Mouse (Mus musculus) bone marrow, adult 2 months (tissue): ENCODE results near the gene Kbtbd2. TPM values are rescaled to one million over a fixed set of nuclear protein-coding genes. Genes with fewer than 3 reads are reported as not detected.

Experiments
- H3K27ac ChIP-seq: fragments of 200-500 bp; 2 replicates; pipeline ENCODE4 v1.5.1; 2012; ENCODE audit warnings: low read depth, mild to moderate bottlenecking, control low read depth, inconsistent platforms, low read length; ENCODE audit not compliant: control insufficient read depth, poor library complexity, insufficient read depth
- H3K4me1 ChIP-seq: fragments of 200-500 bp; 2 replicates; pipeline ENCODE4 v1.6.1; 2011; ENCODE audit warnings: low read length; ENCODE audit not compliant: control insufficient read depth, insufficient read depth
- H3K4me3 ChIP-seq: fragments of 200-500 bp; replicated peaks from 2 replicates; pipeline ENCODE3; 2011; ENCODE audit warnings: mild to moderate bottlenecking, low read depth, low read length, control low read depth; ENCODE audit not compliant: control insufficient read depth
- CTCF ChIP-seq: fragments of 200-500 bp; IDR thresholded peaks from 2 replicates; pipeline ENCODE4 v1.5.1; 2011; ENCODE audit warnings: low read length, control low read depth; ENCODE audit not compliant: control insufficient read depth, insufficient read depth
- POLR2A ChIP-seq: fragments of 200-500 bp; IDR thresholded peaks from 2 replicates; pipeline ENCODE4 v1.6.1; 2011; ENCODE audit warnings: low read depth, mild to moderate bottlenecking, control low read depth, low read length, borderline replicate concordance; ENCODE audit not compliant: control insufficient read depth
- WGBS: fragments of 180-500 bp; shearing (Covaris S2); methylation state at CpG from one replicate; pipeline ENCODE4 v1.1.7; 2018; 5-methylcytosine and 5-hydroxymethylcytosine counted together
- polyA plus RNA-seq: library from polyadenylated mRNA; stranded (reverse); fragments of >200 nt; gene quantifications from 2 replicates; pipeline ENCODE4 v1.2.4, GENCODE M21; 2011; ENCODE audit warnings: low replicate concordance; ENCODE audit not compliant: missing spikeins, insufficient read depth, insufficient read length

Kbtbd2 gene
- polyA plus RNA-seq, 1 experiment: 15.3 TPM

DNA sequence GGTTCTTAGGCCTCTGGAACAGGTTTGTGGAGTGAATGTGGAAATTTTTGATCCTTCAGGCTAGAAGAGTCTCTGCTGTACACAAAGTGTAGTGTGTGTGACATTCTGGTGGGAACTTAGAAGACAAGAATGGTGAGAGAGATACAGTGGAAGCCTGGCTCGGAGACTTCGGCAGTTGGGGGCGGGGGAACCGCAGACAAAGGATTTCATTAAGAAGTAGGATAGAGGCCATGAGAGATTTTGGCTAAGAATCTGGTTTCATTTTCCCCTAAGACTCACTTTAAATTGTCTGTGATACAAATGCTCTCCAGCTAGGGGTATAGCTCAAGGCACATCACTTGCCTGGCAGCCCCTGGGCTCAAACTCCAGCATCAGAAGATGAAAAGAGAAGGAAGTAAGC lies 7.4 kb upstream of the Kbtbd2 start:
- WGBS: 94% methylated on average over 4 of the region's 4 CpGs
- TF ChIP-seq POLR2A: no peak
- no peak for TF ChIP-seq CTCF
- no peaks in the 10 kb centered on the region for H3K4me1 ChIP-seq
- no peak overlapping the region for H3K27ac ChIP-seq
- no peak overlapping the region for H3K4me3 ChIP-seq

GRCm38 (mm10) chr6:56798152-56798465 lies 496 bp upstream of the Kbtbd2 start:
- no peaks in the 10 kb centered on the region; the same call in 1 of the 2 replicates for H3K4me1 ChIP-seq
- WGBS: under 1% methylated on average over 8 of the region's 8 CpGs
- TF ChIP-seq POLR2A (no peak), CTCF (no peak)

DNA sequence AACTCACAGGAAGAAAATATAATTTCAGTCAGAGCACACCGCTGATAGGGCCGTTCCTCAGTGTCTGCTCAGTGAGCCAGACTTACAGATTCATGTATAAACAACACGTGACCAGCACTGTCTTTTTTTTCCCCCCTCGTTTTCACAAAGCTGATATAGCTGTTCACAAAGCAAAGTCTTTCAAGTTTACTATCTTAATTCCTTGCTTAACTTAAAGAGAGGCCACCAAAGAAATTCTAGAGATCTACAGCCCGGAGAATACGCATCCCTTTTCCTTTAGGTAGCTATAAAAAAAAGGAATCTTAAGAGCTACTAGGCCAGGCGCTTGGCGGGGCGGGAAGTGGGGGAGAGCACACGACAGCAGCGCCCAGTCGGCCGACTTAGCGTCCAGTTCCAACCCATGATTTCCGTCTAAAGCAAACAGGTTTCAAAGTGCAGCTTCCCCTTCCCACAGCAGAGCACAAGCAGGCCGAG lies 908 bp downstream of the Kbtbd2 start:
- peak overlapping the region; percentile 94 for H3K4me3 ChIP-seq
- WGBS: under 1% methylated on average over 16 of the region's 16 CpGs
- TF ChIP-seq CTCF: no peak
- peak; percentile 27; the same call in 1 of the 2 replicates for TF ChIP-seq POLR2A
- H3K27ac ChIP-seq: peak overlapping the region; percentile 100
- H3K4me1 ChIP-seq: no peaks in the 10 kb centered on the region; the same call in 1 of the 2 replicates

More at GRCm38 (mm10) chr6:56798152-56798465, 496 bp upstream of the Kbtbd2 start:
- Histone ChIP-seq H3K27ac (peak overlapping the region; percentile 100), H3K4me3 (peak overlapping the region; percentile 94)

- Histone ChIP-seq H3K4me1 (no peaks in the 10 kb centered on the region; the same call in 1 of the 2 replicates), H3K27ac (no peak overlapping the region), H3K4me3 (peak overlapping the region; percentile 94)
- no peak for TF ChIP-seq POLR2A
- TF ChIP-seq CTCF: no peak
- WGBS: under 1% methylated on average over 8 of the region's 8 CpGs
These were observed 1.4 kb downstream of the Kbtbd2 start for GRCm38 (mm10) chr6:56796232-56796631.

GRCm38 (mm10) chr6:56794834-56795233 lies 2.8 kb downstream of the Kbtbd2 start:
- Histone ChIP-seq H3K27ac (no peak overlapping the region), H3K4me3 (no peak overlapping the region), H3K4me1 (no peaks in the 10 kb centered on the region; the same call in 1 of the 2 replicates)
- TF ChIP-seq CTCF (no peak), POLR2A (no peak)
- 80% methylated on average over 5 of the region's 5 CpGs for WGBS

DNA sequence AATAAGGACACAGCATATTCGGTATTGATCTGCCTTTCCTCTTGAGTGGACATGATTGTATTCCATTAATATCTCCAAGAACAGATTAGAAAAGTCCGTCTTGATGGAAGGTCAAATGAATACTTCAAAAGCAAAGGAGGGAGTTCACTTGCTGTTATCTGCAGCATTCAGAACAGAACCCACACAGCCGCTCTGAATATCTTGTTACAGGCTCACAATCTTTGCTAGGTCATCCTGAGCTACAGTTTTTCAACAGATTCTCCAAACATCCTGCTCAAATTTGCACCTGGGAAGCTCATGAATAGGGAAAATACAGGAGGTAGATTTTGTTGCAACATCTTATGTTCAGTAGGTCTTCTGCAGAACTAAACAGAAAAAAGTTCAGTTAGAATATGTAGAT lies 8.3 kb downstream of the Kbtbd2 start:
- Histone ChIP-seq H3K4me3 (no peak overlapping the region), H3K4me1 (no peaks in the 10 kb centered on the region; the same call in 1 of the 2 replicates), H3K27ac (no peak overlapping the region)
- no peak for TF ChIP-seq CTCF
- TF ChIP-seq POLR2A: no peak
- WGBS: 58% methylated on average over 3 of the region's 3 CpGs

DNA sequence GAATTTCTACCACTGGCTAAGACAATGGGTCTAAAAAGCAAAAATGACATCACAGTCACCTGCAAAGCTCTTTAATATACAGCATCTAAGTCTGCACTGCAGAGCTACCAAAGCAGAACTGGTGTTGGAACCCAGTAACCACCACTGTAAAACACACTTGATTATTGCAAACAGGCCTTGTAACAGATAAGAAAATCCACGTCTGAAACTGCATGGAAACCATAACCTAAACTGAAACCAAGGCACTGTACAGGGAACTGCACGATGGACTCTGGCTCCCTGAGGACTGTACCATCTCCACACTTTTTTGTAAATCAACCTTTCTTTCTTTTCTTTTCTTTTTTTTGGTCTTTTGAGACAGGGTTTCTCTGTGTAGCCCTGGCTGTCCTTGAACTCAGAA lies 9.9 kb downstream of the Kbtbd2 start:
- H3K27ac ChIP-seq: no peak overlapping the region
- no peak overlapping the region for H3K4me3 ChIP-seq
- TF ChIP-seq POLR2A: no peak
- TF ChIP-seq CTCF: no peak
- 51% methylated on average over 2 of the region's 2 CpGs for WGBS
- no peaks in the 10 kb centered on the region; the same call in 1 of the 2 replicates for H3K4me1 ChIP-seq

GRCm38 (mm10) chr6:56785068-56785467 lies 12.5 kb downstream of the Kbtbd2 start:
- Histone ChIP-seq H3K27ac (no peak overlapping the region), H3K4me1 (no peaks in the 10 kb centered on the region; the same call in 1 of the 2 replicates), H3K4me3 (no peak overlapping the region)
- TF ChIP-seq POLR2A (no peak), CTCF (no peak)
- 63% methylated on average over 5 of the region's 5 CpGs for WGBS
